Mouse (Mus musculus) lung, embryonic 14.5 days (tissue): ENCODE measurements around the gene Prss28. TPM values are rescaled to one million over a fixed set of nuclear protein-coding genes. Genes with fewer than 3 reads are reported as not detected.

Experiments
- ATAC-seq: fragments of 200-750 bp; cut with Nextera tagmentation; 2 replicates; pipeline ENCODE4 v1.8.0; 2017; ENCODE audit warnings: mild to moderate bottlenecking, moderate TSS enrichment, moderate library complexity; ENCODE audit not compliant: insufficient read depth
- DNase-seq: peaks from one replicate; pipeline ENCODE4 v3.0.0-alpha.2; 2015
- H3K27ac ChIP-seq: fragments of 300-500 bp; sonication (generic); 2 replicates; pipeline ENCODE4 v1.5.1; 2014; ENCODE audit warnings: low read depth, mild to moderate bottlenecking, moderate library complexity
- H3K27me3 ChIP-seq: fragments of 300-500 bp; sonication (generic); 2 replicates; pipeline ENCODE4 v1.6.1; 2014; ENCODE audit warnings: low read length, control low read depth; ENCODE audit not compliant: insufficient read depth
- H3K36me3 ChIP-seq: fragments of 300-500 bp; sonication (generic); 2 replicates; pipeline ENCODE4 v1.6.1; 2014; ENCODE audit warnings: control low read depth; ENCODE audit not compliant: insufficient read depth
- H3K4me1 ChIP-seq: fragments of 300-500 bp; sonication (generic); 2 replicates; pipeline ENCODE4 v1.6.1; 2014; ENCODE audit warnings: antibody characterized with exemption, control low read depth; ENCODE audit not compliant: insufficient read depth
- H3K4me2 ChIP-seq: fragments of 300-500 bp; sonication (generic); 2 replicates; pipeline ENCODE4 v1.6.1; 2014; ENCODE audit warnings: mild to moderate bottlenecking
- H3K4me3 ChIP-seq: fragments of 300-500 bp; sonication (generic); 2 replicates; pipeline ENCODE4 v1.5.1; 2014; ENCODE audit warnings: low read depth, low read length
- H3K9ac ChIP-seq: fragments of 300-500 bp; sonication (generic); 2 replicates; pipeline ENCODE4 v1.6.1; 2014
- H3K9me3 ChIP-seq: fragments of 300-500 bp; sonication (generic); 2 replicates; pipeline ENCODE4 v1.6.1; 2016; ENCODE audit warnings: low read depth, low read length, control low read depth
- CTCF ChIP-seq: IDR thresholded peaks from 2 replicates; pipeline ENCODE4 v1.5.1; 2016; ENCODE audit warnings: antibody characterized with exemption, low read depth
- WGBS: fragments of 180-500 bp; shearing (Covaris S2); extraction: QIAGEN DNeasy Blood & Tissue Kit; methylation state at CpG from one replicate; pipeline ENCODE4 v1.1.7; 2014; 5-methylcytosine and 5-hydroxymethylcytosine counted together
- polyA plus RNA-seq: library from polyadenylated mRNA; unstranded; fragments of >200 nt; fragmentation: Nextera tagmentation; extraction: Ambion mirVana; gene quantifications from 2 replicates; pipeline ENCODE4 v1.2.1, GENCODE M21; 2014

Gene Prss28
- not detected in 2 replicates for polyA plus RNA-seq

GRCm38 (mm10) chr17:25308346-25308745 is at the start of gene Prss28:
Gene Prss28, plus strand, starts transcription at chr17:25308646.
- DNase-seq = no peak
- Histone ChIP-seq H3K4me2 (no peak within 1 kb of the TSS), H3K4me1 (no peaks in the 10 kb centered on the region), H3K36me3 (no peaks in the 10 kb centered on the region), H3K4me3 (no peak within 1 kb of the TSS), H3K27me3 (no peaks in the 10 kb centered on the region), H3K27ac (no peak within 1 kb of the TSS), H3K9ac (no peak within 1 kb of the TSS), H3K9me3 (no peaks in the 10 kb centered on the region)
- TF ChIP-seq CTCF = no peak
- ATAC-seq = no peak
- 53% methylated on average over 4 of the region's 4 CpGs for WGBS

- Histone ChIP-seq H3K9me3 (no peaks in the 10 kb centered on the region), H3K4me1 (no peaks in the 10 kb centered on the region), H3K27me3 (no peaks in the 10 kb centered on the region), H3K36me3 (peaks cover 81% of the 10 kb centered on the region), H3K4me2 (no peak overlapping the region), H3K4me3 (no peak overlapping the region), H3K9ac (no peak overlapping the region), H3K27ac (no peak overlapping the region)
- DNase-seq (no peak), ATAC-seq (no peak)
- WGBS = 66% methylated on average over 3 of the region's 3 CpGs
- TF ChIP-seq CTCF = peak; percentile 41; the same call in 1 of the 2 replicates
Measured at GRCm38 (mm10) chr17:25264453-25264852, 44.0 kb upstream of the Prss28 start.

GRCm38 (mm10) chr17:25270795-25271335 is 37.6 kb upstream of the Prss28 start:
- H3K4me3 ChIP-seq = peak overlapping the region; percentile 100
- no peaks in the 10 kb centered on the region for H3K9me3 ChIP-seq
- peaks cover 51% of the 10 kb centered on the region for H3K36me3 ChIP-seq
- H3K27me3 ChIP-seq = no peaks in the 10 kb centered on the region
- peak overlapping the region; percentile 100; the same call in 1 of the 2 replicates for H3K9ac ChIP-seq
- no peaks in the 10 kb centered on the region; the same call in 1 of the 2 replicates for H3K4me1 ChIP-seq
- WGBS = 53% methylated on average over 2 of the region's 2 CpGs
- TF ChIP-seq CTCF = no peak
- ATAC-seq (no peak), DNase-seq (peak; percentile 21)
- peak overlapping the region; percentile 83 for H3K4me2 ChIP-seq
- H3K27ac ChIP-seq = no peak overlapping the region

GRCm38 (mm10) chr17:25272326-25272725 is 36.1 kb upstream of the Prss28 start:
- no peak for TF ChIP-seq CTCF
- Histone ChIP-seq H3K9me3 (no peaks in the 10 kb centered on the region), H3K4me1 (no peaks in the 10 kb centered on the region; the same call in 1 of the 2 replicates), H3K4me2 (peak overlapping the region; percentile 83), H3K9ac (peak overlapping the region; percentile 100), H3K27ac (peak overlapping the region; percentile 99), H3K27me3 (no peaks in the 10 kb centered on the region), H3K4me3 (peak overlapping the region; percentile 100), H3K36me3 (peaks cover 36% of the 10 kb centered on the region)
- WGBS = under 1% methylated on average over 10 of the region's 10 CpGs
- DNase-seq = peak; percentile 52
- no peak for ATAC-seq

GRCm38 (mm10) chr17:25272951-25273705 is 35.3 kb upstream of the Prss28 start:
- H3K27me3 ChIP-seq = no peaks in the 10 kb centered on the region
- WGBS = under 1% methylated on average over 88 of the region's 92 CpGs

GRCm38 (mm10) chr17:25273706-25274501 is 34.5 kb upstream of the Prss28 start:
- WGBS = under 1% methylated on average over 44 of the region's 45 CpGs
- peak; percentile 86 for TF ChIP-seq CTCF
- Histone ChIP-seq H3K4me1 (no peaks in the 10 kb centered on the region; the same call in 1 of the 2 replicates), H3K4me3 (peak overlapping the region; percentile 100), H3K27me3 (no peaks in the 10 kb centered on the region), H3K36me3 (peaks cover 20% of the 10 kb centered on the region), H3K27ac (peak overlapping the region; percentile 99), H3K9me3 (no peaks in the 10 kb centered on the region), H3K9ac (peak overlapping the region; percentile 100), H3K4me2 (peak overlapping the region; percentile 83)
- DNase-seq (peak; percentile 97), ATAC-seq (peak; percentile 91)

More at GRCm38 (mm10) chr17:25272951-25273705, 35.3 kb upstream of the Prss28 start:
- peak; percentile 95 for DNase-seq
- H3K9ac ChIP-seq = peak overlapping the region; percentile 100
- H3K4me2 ChIP-seq = peak overlapping the region; percentile 83
- H3K9me3 ChIP-seq = no peaks in the 10 kb centered on the region
- H3K36me3 ChIP-seq = peaks cover 28% of the 10 kb centered on the region
- peak; percentile 91 for ATAC-seq
- H3K27ac ChIP-seq = peak overlapping the region; percentile 99
- TF ChIP-seq CTCF = no peak
- no peaks in the 10 kb centered on the region; the same call in 1 of the 2 replicates for H3K4me1 ChIP-seq
- peak overlapping the region; percentile 100 for H3K4me3 ChIP-seq
